In the genomic region with DNA sequence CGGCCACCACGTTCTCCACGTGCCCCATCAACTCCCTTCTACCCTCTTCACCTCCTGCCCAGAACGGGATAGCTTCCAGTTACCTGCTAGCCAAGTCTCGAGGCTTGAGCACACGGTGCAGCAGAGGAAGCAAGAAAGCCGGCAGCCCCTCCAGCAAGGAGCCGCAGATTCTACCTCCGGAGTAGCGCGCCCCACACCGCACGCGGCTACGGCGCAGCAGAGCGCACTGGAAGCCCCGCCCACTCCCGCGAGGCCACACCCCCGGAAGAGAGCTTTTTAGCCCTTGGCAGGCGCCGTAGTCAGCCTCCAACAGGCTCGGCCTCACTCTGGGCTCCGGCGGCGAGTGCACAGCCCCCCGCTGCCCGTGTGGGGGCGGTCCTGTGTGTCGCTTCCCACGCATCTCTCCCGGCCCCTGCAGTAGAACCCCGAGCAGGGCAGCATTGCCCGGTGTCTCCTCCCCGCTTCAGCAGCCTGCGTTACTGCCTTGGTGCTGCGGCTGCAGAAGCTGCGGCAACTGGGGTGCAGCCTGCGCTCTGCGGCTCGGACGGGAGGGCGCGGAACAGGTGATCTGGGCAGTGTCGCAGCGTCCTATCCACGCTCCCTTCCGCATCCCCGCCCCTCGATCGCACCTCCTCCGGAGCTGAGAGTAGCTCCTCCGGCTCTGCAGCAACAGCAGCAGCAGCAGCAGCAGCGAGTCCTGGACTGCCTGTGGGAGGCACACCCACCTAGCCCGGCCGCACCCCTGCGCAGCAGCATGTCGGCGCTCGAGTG, we compare ENCODE assay signal across 8 mouse cellular contexts. TPM values are rescaled to one million over a fixed set of nuclear protein-coding genes. Genes with fewer than 3 reads are reported as not detected.
DNase-seq lines count a peak whose midpoint lies in the region; ATAC-seq and TF ChIP-seq lines count a peak whose summit lies in the region.

A gene (minus strand): TSS at position 239 of the 771 bp plus-strand sequence.
A gene (plus strand): TSS at position 567 of the 771 bp plus-strand sequence.

- H3K4me2 ChIP-seq in embryonic facial prominence, embryonic 15.5 days (replicated peaks) = peak within 1 kb of the TSS; percentile 68
- peak within 1 kb of the TSS; percentile 97 for H3K4me2 ChIP-seq in limb, embryonic 14.5 days (replicated peaks; ENCODE audit: low read depth, low read length, severe bottlenecking)
- peak within 1 kb of the TSS; percentile 89 for H3K4me2 ChIP-seq in midbrain, postnatal 0 days (ENCODE audit: low read depth, low read length, poor library complexity, severe bottlenecking)

- no peaks in the 10 kb centered on the region for H3K9me3 ChIP-seq in embryonic facial prominence, embryonic 15.5 days (replicated peaks)
- no peaks in the 10 kb centered on the region for H3K9me3 ChIP-seq in limb, embryonic 14.5 days (ENCODE audit: control insufficient read depth, low read length)
- H3K9me3 ChIP-seq in midbrain, postnatal 0 days (ENCODE audit: low read length) = no peaks in the 10 kb centered on the region

- peak; percentile 96 for DNase-seq in 416B (ENCODE audit: low read depth)
- peak; percentile 94 for DNase-seq in heart, adult 8-10 months (ENCODE audit: low spot score)
- peak; percentile 95 for DNase-seq in kidney, adult 9 months
- DNase-seq in limb, embryonic 14.5 days (ENCODE audit: low spot score) = peak; percentile 96
- DNase-seq in midbrain, postnatal 0 days (ENCODE audit: low spot score) = peak; percentile 95
- peak; percentile 96 for DNase-seq in spleen, postnatal 14 days (ENCODE audit: low spot score in 2 of 2)

- H3K27ac ChIP-seq in bone marrow, adult 2 months (ENCODE audit: control insufficient read depth, insufficient read depth, low read depth, low read length, poor library complexity) = peak within 1 kb of the TSS; percentile 94
- H3K27ac ChIP-seq in embryonic facial prominence, embryonic 15.5 days (replicated peaks) = peak within 1 kb of the TSS; percentile 91
- H3K27ac ChIP-seq in limb, embryonic 14.5 days (replicated peaks; ENCODE audit: low read depth, low read length) = peak within 1 kb of the TSS; percentile 80
- peak within 1 kb of the TSS; percentile 85 for H3K27ac ChIP-seq in midbrain, postnatal 0 days (ENCODE audit: low read depth, low read length)

- H3K4me1 ChIP-seq in bone marrow, adult 2 months (ENCODE audit: control insufficient read depth, insufficient read depth, low read length) = no peaks in the 10 kb centered on the region; the same call in 1 of the 2 replicates
- no peaks in the 10 kb centered on the region for H3K4me1 ChIP-seq in embryonic facial prominence, embryonic 15.5 days
- peaks cover 8% of the 10 kb centered on the region for H3K4me1 ChIP-seq in limb, embryonic 14.5 days (ENCODE audit: control insufficient read depth, insufficient read depth, low read length)
- H3K4me1 ChIP-seq in midbrain, postnatal 0 days (ENCODE audit: insufficient read depth, low read length) = no peaks in the 10 kb centered on the region; the same call in none of the 2 replicates

- TF ChIP-seq POLR2A in bone marrow, adult 2 months (IDR thresholded peaks at IDR 0.05; ENCODE audit: borderline replicate concordance, control insufficient read depth, low read depth, low read length) = peak; percentile 67; the same call in 1 of the 2 replicates
- TF ChIP-seq POLR2A in limb, embryonic 14.5 days (IDR thresholded peaks at IDR 0.05; ENCODE audit: borderline replicate concordance, extremely low read depth, insufficient read depth, insufficient read length) = peak; percentile 48; the same call in 1 of the 2 replicates

- no peaks in the 10 kb centered on the region for H3K36me3 ChIP-seq in embryonic facial prominence, embryonic 15.5 days
- no peaks in the 10 kb centered on the region for H3K36me3 ChIP-seq in limb, embryonic 14.5 days (ENCODE audit: control insufficient read depth, insufficient read depth, low read length)
- no peaks in the 10 kb centered on the region for H3K36me3 ChIP-seq in midbrain, postnatal 0 days (ENCODE audit: insufficient read depth, low read length)

- under 1% methylated on average over 61 of the region's 61 CpGs for WGBS in bone marrow, adult 2 months
- under 1% methylated on average over 61 of the region's 61 CpGs for WGBS in embryonic facial prominence, embryonic 15.5 days
- WGBS in limb, embryonic 14.5 days = under 1% methylated on average over 52 of the region's 61 CpGs
- WGBS in midbrain, postnatal 0 days = 0% methylated on average over 61 of the region's 61 CpGs

- ATAC-seq in embryonic facial prominence, embryonic 15.5 days (ENCODE audit: insufficient number of reproducible peaks, low FRiP score, low TSS enrichment, low read depth) = peak; percentile 96
- peak; percentile 97 for ATAC-seq in limb, embryonic 14.5 days (ENCODE audit: low FRiP score, low read depth)
- peak; percentile 97 for ATAC-seq in midbrain, postnatal 0 days (ENCODE audit: low FRiP score)

- no peak for TF ChIP-seq CTCF in bone marrow, adult 2 months (IDR thresholded peaks at IDR 0.05; ENCODE audit: control insufficient read depth, insufficient read depth, low read length)
- TF ChIP-seq CTCF in midbrain, postnatal 0 days (IDR thresholded peaks at IDR 0.05) = peak; percentile 39

- peak within 1 kb of the TSS; percentile 23 for H3K9ac ChIP-seq in embryonic facial prominence, embryonic 15.5 days
- H3K9ac ChIP-seq in limb, embryonic 14.5 days (ENCODE audit: low read depth, low read length, severe bottlenecking) = peak within 1 kb of the TSS; percentile 65
- peak within 1 kb of the TSS; percentile 78 for H3K9ac ChIP-seq in midbrain, postnatal 0 days (replicated peaks; ENCODE audit: low read length, poor library complexity, severe bottlenecking)

- H3K4me3 ChIP-seq in bone marrow, adult 2 months (replicated peaks; ENCODE audit: control insufficient read depth, low read depth, low read length) = peak within 1 kb of the TSS; percentile 94
- peak within 1 kb of the TSS; percentile 75 for H3K4me3 ChIP-seq in embryonic facial prominence, embryonic 15.5 days (replicated peaks)
- peak within 1 kb of the TSS; percentile 80 for H3K4me3 ChIP-seq in limb, embryonic 14.5 days (replicated peaks; ENCODE audit: low read length)
- peak within 1 kb of the TSS; percentile 88 for H3K4me3 ChIP-seq in midbrain, postnatal 0 days (ENCODE audit: low read depth, low read length)

- no peaks in the 10 kb centered on the region for H3K27me3 ChIP-seq in embryonic facial prominence, embryonic 15.5 days
- no peaks in the 10 kb centered on the region for H3K27me3 ChIP-seq in limb, embryonic 14.5 days (ENCODE audit: control insufficient read depth, insufficient read depth, low read length)
- H3K27me3 ChIP-seq in midbrain, postnatal 0 days (ENCODE audit: insufficient read depth, low read length) = no peaks in the 10 kb centered on the region

RNA-seq across cellular contexts. Expression of the first gene that starts in this region (rescaled TPM):
- polyA plus RNA-seq in bone marrow, adult 2 months (2011; ENCODE audit: insufficient read depth, insufficient read length, low replicate concordance, missing spikeins) = 4.9 and 5.0 TPM in 2 replicates
- 29.5 and 36.0 TPM in 2 replicates for polyA plus RNA-seq in embryonic facial prominence, embryonic 15.5 days (2015; fragmentation: Nextera tagmentation; extraction: Ambion mirVana)
- total RNA-seq in heart, adult 8-10 months (2022) = 1 to 10 TPM; 4.3 to 5.9 (median 5.4) TPM
- 12.2 and 15.0 TPM in 2 replicates for polyA plus RNA-seq in limb, embryonic 14.5 days (2012; rRNA removed)
- 29.9 and 31.1 TPM in 2 replicates for polyA plus RNA-seq in limb, embryonic 14.5 days (2014; fragmentation: Nextera tagmentation; extraction: Ambion mirVana)
- total RNA-seq in midbrain, postnatal 0 days (2014; rRNA removed) = 3.0 and 9.6 TPM in 2 replicates
- polyA plus RNA-seq in midbrain, postnatal 0 days (2015; fragmentation: Nextera tagmentation; extraction: Ambion mirVana) = 3.2 and 3.9 TPM in 2 replicates

RNA-seq across cellular contexts. Expression of the second gene that starts in this region (rescaled TPM):
- polyA plus RNA-seq in bone marrow, adult 2 months (2011; ENCODE audit: insufficient read depth, insufficient read length, low replicate concordance, missing spikeins) = 2.8 and 9.1 TPM in 2 replicates
- 11.6 and 13.1 TPM in 2 replicates for polyA plus RNA-seq in embryonic facial prominence, embryonic 15.5 days (2015; fragmentation: Nextera tagmentation; extraction: Ambion mirVana)
- total RNA-seq in heart, adult 8-10 months (2022) = 1 to 10 TPM; 4.8 to 7.6 (median 6.3) TPM
- polyA plus RNA-seq in limb, embryonic 14.5 days (2012; rRNA removed) = 4.9 and 5.4 TPM in 2 replicates
- 12.4 and 14.1 TPM in 2 replicates for polyA plus RNA-seq in limb, embryonic 14.5 days (2014; fragmentation: Nextera tagmentation; extraction: Ambion mirVana)
- total RNA-seq in midbrain, postnatal 0 days (2014; rRNA removed) = 35.1 and 36.0 TPM in 2 replicates
- polyA plus RNA-seq in midbrain, postnatal 0 days (2015; fragmentation: Nextera tagmentation; extraction: Ambion mirVana) = 63.9 and 67.0 TPM in 2 replicates

Comparison
In these comparisons a context has a peak if more than half of its experiments do, and no peak if none do; other contexts are left out.
1. Peak in every context shown above with its lines: DNase-seq, ATAC-seq, H3K4me3 ChIP-seq and H3K27ac ChIP-seq.
2. H3K9ac ChIP-seq: peak in every context shown above with its lines; median percentile 78 in midbrain, postnatal 0 days; 65 in limb, embryonic 14.5 days; 23 in embryonic facial prominence, embryonic 15.5 days.